Mouse (Mus musculus): ENCODE data around the gene 4930550L24Rik. TPM values are rescaled to one million over a fixed set of nuclear protein-coding genes. Genes with fewer than 3 reads are reported as not detected.

The 4930550L24Rik gene
- 0.13 and 0.22 TPM in 2 replicates for polyA plus RNA-seq (2014; fragmentation: Nextera tagmentation; extraction: Ambion mirVana)

GRCm38 (mm10) chrX:58909060-58909459 is at the start of gene 4930550L24Rik:
4930550L24Rik (plus strand) TSS chrX:58909360.
- Histone ChIP-seq H3K4me2 (ENCODE audit: low read depth, low read length) (no peak within 1 kb of the TSS), H3K9ac (replicated peaks; ENCODE audit: low read length) (no peak within 1 kb of the TSS), H3K27ac (replicated peaks; ENCODE audit: low read depth, low read length) (no peak within 1 kb of the TSS), H3K4me3 (ENCODE audit: low read depth, low read length) (no peak within 1 kb of the TSS), H3K9me3 (replicated peaks; ENCODE audit: control insufficient read depth, low read length) (no peaks in the 10 kb centered on the region), H3K27me3 (ENCODE audit: control insufficient read depth, insufficient read depth, low read length) (no peaks in the 10 kb centered on the region), H3K36me3 (replicated peaks; ENCODE audit: control insufficient read depth, insufficient read depth, low read depth, low read length) (no peaks in the 10 kb centered on the region), H3K4me1 (ENCODE audit: control insufficient read depth, insufficient read depth, low read length) (no peaks in the 10 kb centered on the region)
- 72% methylated on average over 2 of the region's 2 CpGs for WGBS
- no peak for ATAC-seq (replicated peaks; ENCODE audit: insufficient number of reproducible peaks, low FRiP score, low TSS enrichment, low read depth)
- DNase-seq (ENCODE audit: low spot score), result no peak

- no peaks in the 10 kb centered on the region for H3K4me1 ChIP-seq (ENCODE audit: control insufficient read depth, insufficient read depth, low read length)
- DNase-seq (ENCODE audit: low spot score) (no peak), ATAC-seq (replicated peaks; ENCODE audit: insufficient number of reproducible peaks, low FRiP score, low TSS enrichment, low read depth) (no peak)
- H3K27ac ChIP-seq (replicated peaks; ENCODE audit: low read depth, low read length), result no peak overlapping the region
- no peak overlapping the region for H3K9ac ChIP-seq (replicated peaks; ENCODE audit: low read length)
- no peak overlapping the region for H3K4me2 ChIP-seq (ENCODE audit: low read depth, low read length)
- no peak overlapping the region for H3K4me3 ChIP-seq (ENCODE audit: low read depth, low read length)
- H3K36me3 ChIP-seq (replicated peaks; ENCODE audit: control insufficient read depth, insufficient read depth, low read depth, low read length), result no peaks in the 10 kb centered on the region
- H3K27me3 ChIP-seq (ENCODE audit: control insufficient read depth, insufficient read depth, low read length), result no peaks in the 10 kb centered on the region
- WGBS, result 88% methylated on average over 1 of the region's 1 CpGs
- no peaks in the 10 kb centered on the region for H3K9me3 ChIP-seq (replicated peaks; ENCODE audit: control insufficient read depth, low read length)
These were observed 8.4 kb upstream of the 4930550L24Rik start for GRCm38 (mm10) chrX:58900753-58901152.

DNA sequence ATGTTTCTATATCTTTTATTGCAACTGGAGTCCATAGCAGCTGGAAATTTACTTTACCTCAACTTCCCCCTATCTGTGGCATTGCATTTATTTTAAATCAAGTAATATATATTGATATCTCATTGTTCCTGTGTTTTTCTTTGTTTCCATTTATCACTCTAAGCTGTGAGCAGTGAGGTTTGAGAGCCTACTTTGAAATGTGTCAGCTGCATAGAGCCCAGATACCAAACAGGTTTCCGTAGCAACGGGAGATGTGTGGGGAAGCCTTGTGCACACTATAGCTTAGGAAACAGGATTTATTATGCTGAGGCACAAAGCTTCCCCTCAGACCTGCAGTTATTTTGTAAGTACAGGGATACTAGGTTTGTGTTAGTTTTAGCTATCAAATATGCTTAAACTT is 58.8 kb downstream of the 4930550L24Rik start:
- 86% methylated on average over 2 of the region's 2 CpGs for WGBS
- H3K36me3 ChIP-seq (replicated peaks; ENCODE audit: control insufficient read depth, insufficient read depth, low read depth, low read length), result no peaks in the 10 kb centered on the region
- no peak overlapping the region for H3K4me2 ChIP-seq (ENCODE audit: low read depth, low read length)
- H3K4me3 ChIP-seq (ENCODE audit: low read depth, low read length), result no peak overlapping the region
- H3K27me3 ChIP-seq (ENCODE audit: control insufficient read depth, insufficient read depth, low read length), result no peaks in the 10 kb centered on the region
- no peak for ATAC-seq (replicated peaks; ENCODE audit: insufficient number of reproducible peaks, low FRiP score, low TSS enrichment, low read depth)
- H3K9ac ChIP-seq (replicated peaks; ENCODE audit: low read length), result no peak overlapping the region
- H3K9me3 ChIP-seq (replicated peaks; ENCODE audit: control insufficient read depth, low read length), result no peaks in the 10 kb centered on the region
- peak; percentile 0 for DNase-seq (ENCODE audit: low spot score)
- no peaks in the 10 kb centered on the region for H3K4me1 ChIP-seq (ENCODE audit: control insufficient read depth, insufficient read depth, low read length)
- no peak overlapping the region for H3K27ac ChIP-seq (replicated peaks; ENCODE audit: low read depth, low read length)
